Mouse (Mus musculus) liver, adult (tissue): ENCODE data around the gene Fbxw14.
"Not testable (repeated sequence)": the region's sequence is repeated elsewhere in the genome, so short reads cannot be mapped to it uniquely, and the experiment has no call there.

ENCODE experiments used
- GATA4 ChIP-seq: IDR thresholded peaks from 2 replicates; pipeline ENCODE4 v1.6.1; 2014; ENCODE audit warnings: mild to moderate bottlenecking, low read length; ENCODE audit not compliant: insufficient replicate concordance

The Fbxw14 gene

GRCm38 (mm10) chr9:109287576-109287975 lies at the start of gene Fbxw14:
TSS of gene Fbxw14 (minus strand) at chr9:109287676.
- TF ChIP-seq GATA4, result not testable (repeated sequence)

DNA sequence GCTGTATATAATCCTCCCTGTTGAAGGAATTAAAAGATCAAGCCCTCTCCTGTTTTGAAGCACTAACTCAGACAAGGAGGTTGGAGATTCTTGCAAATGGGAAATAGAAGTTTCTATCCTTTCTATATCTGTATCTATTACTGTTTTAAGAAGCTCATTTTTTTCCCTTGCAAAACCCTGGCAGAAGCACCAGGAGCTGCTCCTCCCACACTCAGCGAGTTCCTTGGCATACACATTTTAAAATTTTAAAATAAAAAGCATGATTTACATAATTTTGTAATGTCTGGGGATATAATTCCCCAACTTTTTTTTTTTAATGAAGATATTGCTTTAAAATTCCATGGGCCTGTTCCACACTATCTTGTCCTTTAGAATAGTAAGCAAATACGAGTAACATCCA lies 24.4 kb downstream of the Fbxw14 start:
- no peak for TF ChIP-seq GATA4

GRCm38 (mm10) chr9:109234654-109235053 lies 52.8 kb downstream of the Fbxw14 start, which contains the start of gene Fbxw20:
TSS of gene Fbxw20 (minus strand) at chr9:109234754.
- no peak for TF ChIP-seq GATA4
